Mouse (Mus musculus) neural tube, embryonic 12.5 days (tissue): ENCODE results near the gene Dnah6. TPM values are rescaled to one million over a fixed set of nuclear protein-coding genes. Genes with fewer than 3 reads are reported as not detected.

Experiments used
- ATAC-seq: fragments of 200-750 bp; cut with Nextera tagmentation; 2 replicates; pipeline ENCODE4 v1.8.0; 2017; ENCODE audit warnings: low read depth, mild to moderate bottlenecking, moderate TSS enrichment, moderate library complexity; ENCODE audit not compliant: low FRiP score
- H3K27ac ChIP-seq: fragments of 300-500 bp; sonication (generic); 2 replicates; pipeline ENCODE4 v1.5.1; 2016
- H3K27me3 ChIP-seq: fragments of 300-500 bp; sonication (generic); replicated peaks from 2 replicates; pipeline ENCODE4 v1.6.1; 2016; ENCODE audit warnings: mild to moderate bottlenecking
- H3K36me3 ChIP-seq: fragments of 300-500 bp; sonication (generic); 2 replicates; pipeline ENCODE4 v1.6.1; 2016; ENCODE audit warnings: mild to moderate bottlenecking
- H3K4me1 ChIP-seq: fragments of 300-500 bp; sonication (generic); 2 replicates; pipeline ENCODE4 v1.6.1; 2016
- H3K4me2 ChIP-seq: fragments of 300-500 bp; sonication (generic); replicated peaks from 2 replicates; pipeline ENCODE4 v1.6.1; 2016; ENCODE audit warnings: mild to moderate bottlenecking
- H3K4me3 ChIP-seq: fragments of 300-500 bp; sonication (generic); 2 replicates; pipeline ENCODE4 v1.5.1; 2016
- H3K9ac ChIP-seq: fragments of 300-500 bp; sonication (generic); 2 replicates; pipeline ENCODE4 v1.6.1; 2016; ENCODE audit warnings: mild to moderate bottlenecking
- H3K9me3 ChIP-seq: fragments of 300-500 bp; sonication (generic); 2 replicates; pipeline ENCODE4 v1.6.1; 2016; ENCODE audit warnings: mild to moderate bottlenecking
- WGBS: fragments of 180-500 bp; shearing (Covaris S2); methylation state at CpG from one replicate; pipeline ENCODE4 v1.1.7; 2016; 5-methylcytosine and 5-hydroxymethylcytosine counted together
- polyA plus RNA-seq: library from polyadenylated mRNA; unstranded; fragments of >200 nt; fragmentation: Nextera tagmentation; extraction: Ambion mirVana; gene quantifications from 2 replicates; pipeline ENCODE4 v1.2.1, GENCODE M21; 2016

The Dnah6 gene
- polyA plus RNA-seq, 1 experiment from 2014 or later, result 0.05 TPM

DNA sequence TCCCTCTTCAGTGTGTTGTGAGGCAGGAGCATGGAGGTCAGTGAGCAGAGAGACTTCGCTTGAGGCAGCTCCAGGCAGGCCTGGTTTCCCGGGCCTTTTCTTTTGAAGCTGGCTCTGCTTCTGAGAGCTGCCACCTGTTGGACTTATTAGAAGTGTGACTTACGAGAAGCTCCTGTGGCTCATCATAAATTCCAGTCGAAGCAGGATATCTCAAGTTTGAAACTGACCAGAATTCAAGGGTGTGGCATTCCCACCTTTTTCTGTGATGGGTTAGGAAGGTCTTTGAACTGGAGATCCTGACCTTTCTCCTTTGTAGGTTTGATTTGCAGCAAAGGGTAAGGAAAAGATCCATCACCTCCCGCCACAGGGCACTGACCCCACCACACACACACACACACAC is 217.8 kb downstream of the Dnah6 start:
- no peak overlapping the region for H3K4me3 ChIP-seq
- H3K4me1 ChIP-seq, result no peaks in the 10 kb centered on the region
- 79% methylated on average over 5 of the region's 5 CpGs for WGBS
- no peak for ATAC-seq
- no peaks in the 10 kb centered on the region for H3K27me3 ChIP-seq
- H3K9ac ChIP-seq, result no peak overlapping the region
- no peak overlapping the region for H3K27ac ChIP-seq
- no peak overlapping the region for H3K4me2 ChIP-seq
- no peaks in the 10 kb centered on the region for H3K36me3 ChIP-seq
- H3K9me3 ChIP-seq, result no peaks in the 10 kb centered on the region

GRCm38 (mm10) chr6:73002391-73002790 is 219.1 kb downstream of the Dnah6 start:
- no peak for ATAC-seq
- H3K4me2 ChIP-seq, result no peak overlapping the region
- WGBS, result 42% methylated on average over 1 of the region's 1 CpGs
- H3K36me3 ChIP-seq, result no peaks in the 10 kb centered on the region
- H3K27me3 ChIP-seq, result no peaks in the 10 kb centered on the region
- no peaks in the 10 kb centered on the region for H3K4me1 ChIP-seq
- H3K9me3 ChIP-seq, result no peaks in the 10 kb centered on the region
- H3K27ac ChIP-seq, result no peak overlapping the region
- H3K9ac ChIP-seq, result no peak overlapping the region
- H3K4me3 ChIP-seq, result no peak overlapping the region

DNA sequence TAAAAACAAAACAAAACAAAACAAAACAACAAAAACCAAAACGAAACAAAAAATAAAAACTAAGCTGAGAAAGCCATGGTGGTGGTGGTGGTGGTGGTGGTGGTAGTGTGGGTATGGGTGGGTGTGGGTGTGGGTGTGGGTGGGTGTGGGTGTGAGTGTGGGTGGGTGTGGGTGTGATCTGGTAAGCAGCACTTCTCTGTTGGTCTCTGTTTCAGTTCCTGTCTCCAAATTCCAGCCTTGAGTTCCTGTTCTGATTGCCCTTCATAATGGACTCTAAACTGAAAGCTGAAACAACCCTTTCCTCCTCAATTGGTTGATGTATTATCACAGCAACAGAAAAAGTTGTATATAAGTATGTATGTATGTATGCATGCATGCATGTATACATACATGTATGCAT is 222.6 kb downstream of the Dnah6 start:
- H3K4me3 ChIP-seq, result no peak overlapping the region
- H3K36me3 ChIP-seq, result no peaks in the 10 kb centered on the region
- H3K27ac ChIP-seq, result no peak overlapping the region
- no peak overlapping the region for H3K9ac ChIP-seq
- no peaks in the 10 kb centered on the region for H3K4me1 ChIP-seq
- no peak for ATAC-seq
- no peaks in the 10 kb centered on the region for H3K27me3 ChIP-seq
- WGBS, result 83% methylated on average over 1 of the region's 1 CpGs
- H3K4me2 ChIP-seq, result no peak overlapping the region
- H3K9me3 ChIP-seq, result no peaks in the 10 kb centered on the region

DNA sequence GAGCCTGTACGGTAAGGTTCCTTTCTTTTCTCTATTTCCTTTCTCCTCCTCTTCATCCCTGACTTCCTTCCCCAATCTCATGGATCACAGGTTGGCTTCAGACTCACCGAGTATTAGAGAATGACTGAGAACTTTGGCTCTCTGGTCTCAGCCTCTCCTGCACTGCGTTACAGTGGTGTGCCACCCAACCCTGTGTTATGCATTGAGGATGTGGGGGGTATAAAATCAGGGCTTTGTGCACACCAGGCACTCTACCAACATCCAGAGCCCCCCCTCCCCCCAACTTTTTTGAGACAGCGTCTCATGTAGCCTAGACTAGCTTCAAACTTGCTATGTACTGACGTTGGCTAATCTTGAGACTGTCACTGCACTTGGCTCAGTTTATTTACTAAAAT is 227.8 kb downstream of the Dnah6 start:
- Histone ChIP-seq H3K4me3 (no peak overlapping the region), H3K27ac (no peak overlapping the region), H3K9me3 (no peaks in the 10 kb centered on the region), H3K4me1 (no peaks in the 10 kb centered on the region), H3K27me3 (no peaks in the 10 kb centered on the region), H3K36me3 (no peaks in the 10 kb centered on the region), H3K4me2 (no peak overlapping the region), H3K9ac (no peak overlapping the region)
- ATAC-seq, result no peak
- WGBS, result 91% methylated on average over 5 of the region's 5 CpGs

- Histone ChIP-seq H3K4me3 (no peak overlapping the region), H3K4me1 (no peaks in the 10 kb centered on the region), H3K4me2 (no peak overlapping the region), H3K27me3 (no peaks in the 10 kb centered on the region), H3K36me3 (no peaks in the 10 kb centered on the region), H3K9ac (no peak overlapping the region), H3K27ac (no peak overlapping the region), H3K9me3 (no peaks in the 10 kb centered on the region)
- WGBS, result 81% methylated on average over 8 of the region's 8 CpGs
- no peak for ATAC-seq
Observed at GRCm38 (mm10) chr6:72993054-72993687, 228.3 kb downstream of the Dnah6 start.

GRCm38 (mm10) chr6:72990206-72990605 is 231.2 kb downstream of the Dnah6 start:
- no peak for ATAC-seq
- 87% methylated on average over 5 of the region's 5 CpGs for WGBS
- H3K9ac ChIP-seq, result no peak overlapping the region

DNA sequence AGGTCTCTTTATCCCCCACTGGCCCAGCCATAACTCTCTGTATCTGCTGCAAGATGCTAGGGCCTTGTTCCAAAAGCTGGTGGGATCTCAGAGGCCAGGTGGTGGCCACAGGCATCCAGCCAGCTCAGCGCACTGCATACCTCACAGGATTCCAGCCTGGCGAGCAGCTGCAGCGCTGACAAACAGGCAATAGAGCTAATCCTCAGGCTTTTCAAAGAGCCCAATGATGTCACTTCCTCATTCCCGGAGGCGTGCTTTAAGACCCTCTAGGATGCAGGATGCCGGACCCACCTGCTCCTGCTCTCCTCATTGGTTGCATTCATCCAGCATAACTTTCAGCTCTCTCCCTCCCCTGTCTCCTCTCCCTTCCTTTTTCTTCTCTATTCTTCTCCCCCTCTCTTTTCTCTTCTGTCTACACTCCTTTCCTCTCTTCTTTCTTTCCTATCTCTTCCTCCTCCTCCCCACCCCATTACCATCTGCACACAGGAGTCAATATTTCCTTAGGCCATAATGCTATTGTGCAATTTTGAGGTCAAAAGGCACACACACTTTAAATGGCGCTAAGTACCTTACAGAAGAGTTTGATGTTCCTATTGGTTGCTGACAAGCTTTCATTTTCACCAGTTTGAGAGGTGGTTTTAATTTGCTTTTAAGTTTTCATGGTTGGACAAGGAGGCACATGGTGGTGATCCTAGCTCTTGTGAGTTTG is 232.3 kb downstream of the Dnah6 start:
- no peaks in the 10 kb centered on the region for H3K4me1 ChIP-seq
- no peak overlapping the region for H3K9ac ChIP-seq
- H3K4me3 ChIP-seq, result no peak overlapping the region
- no peaks in the 10 kb centered on the region for H3K36me3 ChIP-seq
- WGBS, result 55% methylated on average over 7 of the region's 7 CpGs
- ATAC-seq, result no peak
- no peaks in the 10 kb centered on the region for H3K9me3 ChIP-seq
- no peaks in the 10 kb centered on the region for H3K27me3 ChIP-seq
- no peak overlapping the region for H3K4me2 ChIP-seq
- no peak overlapping the region for H3K27ac ChIP-seq

More at GRCm38 (mm10) chr6:72990206-72990605, 231.2 kb downstream of the Dnah6 start:
- no peaks in the 10 kb centered on the region for H3K9me3 ChIP-seq
- no peaks in the 10 kb centered on the region for H3K27me3 ChIP-seq
- H3K4me1 ChIP-seq, result no peaks in the 10 kb centered on the region
- no peak overlapping the region for H3K4me3 ChIP-seq
- no peak overlapping the region for H3K4me2 ChIP-seq
- no peaks in the 10 kb centered on the region for H3K36me3 ChIP-seq
- H3K27ac ChIP-seq, result no peak overlapping the region

GRCm38 (mm10) chr6:72982506-72982905 is 238.9 kb downstream of the Dnah6 start:
- no peak for ATAC-seq
- H3K9me3 ChIP-seq, result no peaks in the 10 kb centered on the region
- H3K27ac ChIP-seq, result no peak overlapping the region
- no peaks in the 10 kb centered on the region for H3K36me3 ChIP-seq
- no peak overlapping the region for H3K4me2 ChIP-seq
- no peak overlapping the region for H3K4me3 ChIP-seq
- H3K27me3 ChIP-seq, result no peaks in the 10 kb centered on the region
- WGBS, result 72% methylated on average over 4 of the region's 4 CpGs
- H3K9ac ChIP-seq, result no peak overlapping the region
- H3K4me1 ChIP-seq, result no peaks in the 10 kb centered on the region

DNA sequence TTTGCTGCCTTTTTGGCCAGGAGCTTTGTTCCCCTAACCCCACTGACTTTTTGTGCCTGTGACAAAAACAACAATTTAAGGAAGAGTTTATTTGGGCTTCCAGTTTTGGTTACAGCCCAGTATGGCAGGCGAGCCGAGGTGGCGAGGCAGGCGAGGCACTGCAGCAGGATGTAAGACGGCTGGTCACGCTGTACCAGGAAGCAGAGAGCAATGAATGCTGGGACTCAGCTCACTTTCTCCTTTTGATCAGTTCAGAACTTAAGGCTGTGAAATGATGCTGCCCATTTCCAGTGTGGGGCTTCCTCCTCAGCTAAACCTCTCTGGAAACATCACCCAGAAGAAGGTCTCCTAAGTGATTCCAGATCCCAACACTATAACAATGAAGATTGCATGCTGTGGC is 239.6 kb downstream of the Dnah6 start:
- Histone ChIP-seq H3K4me3 (no peak overlapping the region), H3K9me3 (no peaks in the 10 kb centered on the region), H3K27me3 (no peaks in the 10 kb centered on the region), H3K4me1 (no peaks in the 10 kb centered on the region), H3K9ac (no peak overlapping the region), H3K4me2 (no peak overlapping the region), H3K36me3 (no peaks in the 10 kb centered on the region), H3K27ac (no peak overlapping the region)
- WGBS, result 78% methylated on average over 6 of the region's 6 CpGs
- no peak for ATAC-seq

DNA sequence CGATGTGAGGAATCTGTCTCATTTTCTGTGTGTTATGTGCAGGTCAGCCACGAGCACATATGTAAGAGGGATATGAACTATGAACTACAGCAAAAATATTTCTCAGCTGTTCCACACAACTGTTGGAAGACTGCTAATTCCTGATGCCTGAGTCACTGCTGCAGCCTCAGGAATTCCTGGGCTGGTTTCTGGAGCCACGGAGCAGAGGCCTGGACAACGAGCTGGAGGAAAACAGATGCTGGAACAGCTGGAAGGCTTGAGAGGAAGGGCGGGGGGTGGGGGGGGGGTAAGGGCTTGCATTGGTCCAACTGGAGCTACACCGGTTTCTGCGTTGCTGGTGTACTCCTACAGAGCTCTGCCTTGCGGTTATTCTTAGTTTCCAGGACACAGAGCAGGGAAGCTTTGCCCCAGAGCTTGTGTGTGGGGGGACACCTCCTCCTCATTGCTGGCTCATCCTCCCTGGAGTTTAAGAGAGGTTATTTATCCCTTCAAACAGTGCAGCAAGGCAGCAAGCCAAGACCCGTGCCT is 240.3 kb downstream of the Dnah6 start:
- H3K27me3 ChIP-seq, result no peaks in the 10 kb centered on the region
- ATAC-seq, result no peak
- WGBS, result 41% methylated on average over 9 of the region's 9 CpGs
- no peak overlapping the region for H3K4me3 ChIP-seq
- no peaks in the 10 kb centered on the region for H3K4me1 ChIP-seq
- H3K4me2 ChIP-seq, result no peak overlapping the region
- no peak overlapping the region for H3K9ac ChIP-seq
- H3K9me3 ChIP-seq, result no peaks in the 10 kb centered on the region
- H3K36me3 ChIP-seq, result no peaks in the 10 kb centered on the region
- H3K27ac ChIP-seq, result no peak overlapping the region

DNA sequence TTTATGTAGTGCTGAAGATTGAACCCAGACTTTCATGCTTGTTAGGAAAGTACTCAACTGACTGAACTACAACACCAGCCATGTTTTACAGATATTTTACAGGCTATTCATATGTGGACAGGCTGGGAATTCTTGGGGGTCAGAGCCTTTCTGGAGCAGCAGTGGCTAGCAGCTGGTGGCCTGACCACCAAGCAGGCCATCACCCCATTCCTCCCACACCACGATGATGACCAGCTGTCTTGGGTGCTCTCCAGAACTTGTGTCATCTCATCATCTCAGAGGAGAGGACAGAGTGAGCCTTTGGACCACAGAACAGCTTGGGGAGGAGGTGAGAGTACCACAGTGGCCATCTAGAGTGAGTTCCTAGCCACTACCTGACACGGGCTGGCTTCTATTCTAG is 244.6 kb downstream of the Dnah6 start:
- no peaks in the 10 kb centered on the region for H3K4me1 ChIP-seq
- no peaks in the 10 kb centered on the region for H3K9me3 ChIP-seq
- no peak overlapping the region for H3K4me3 ChIP-seq
- ATAC-seq, result no peak
- H3K27me3 ChIP-seq, result no peaks in the 10 kb centered on the region
- H3K27ac ChIP-seq, result no peak overlapping the region
- WGBS, result 82% methylated on average over 2 of the region's 2 CpGs
- no peak overlapping the region for H3K4me2 ChIP-seq
- no peaks in the 10 kb centered on the region for H3K36me3 ChIP-seq
- no peak overlapping the region for H3K9ac ChIP-seq

GRCm38 (mm10) chr6:72971074-72971473 is 250.4 kb downstream of the Dnah6 start:
- Histone ChIP-seq H3K36me3 (no peaks in the 10 kb centered on the region), H3K27me3 (no peaks in the 10 kb centered on the region), H3K9ac (no peak overlapping the region), H3K4me1 (no peaks in the 10 kb centered on the region), H3K4me3 (no peak overlapping the region), H3K27ac (no peak overlapping the region), H3K4me2 (no peak overlapping the region), H3K9me3 (no peaks in the 10 kb centered on the region)
- WGBS, result 71% methylated on average over 3 of the region's 3 CpGs
- ATAC-seq, result no peak

DNA sequence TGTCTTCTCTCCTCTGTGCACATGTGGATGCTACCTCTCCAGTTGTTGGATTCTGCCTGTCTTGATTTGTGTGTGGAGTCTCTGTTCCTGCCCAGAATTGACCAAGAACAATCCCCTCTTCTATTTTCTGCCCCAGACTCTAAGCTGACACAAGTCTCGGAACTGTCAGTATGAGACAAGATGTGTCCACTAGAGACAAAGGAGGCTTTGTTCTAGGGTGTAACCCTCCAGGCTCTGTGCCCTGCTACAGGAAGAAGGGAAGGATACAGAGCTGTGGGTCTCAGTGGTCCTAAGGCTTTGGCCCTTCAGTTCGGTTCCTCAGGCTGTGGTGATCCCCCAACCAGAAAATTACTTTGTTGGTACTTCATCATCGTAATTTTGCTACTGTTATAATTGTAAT is 251.7 kb downstream of the Dnah6 start:
- Histone ChIP-seq H3K27me3 (no peaks in the 10 kb centered on the region), H3K36me3 (no peaks in the 10 kb centered on the region), H3K9ac (no peak overlapping the region), H3K9me3 (no peaks in the 10 kb centered on the region), H3K27ac (no peak overlapping the region), H3K4me1 (no peaks in the 10 kb centered on the region), H3K4me3 (no peak overlapping the region), H3K4me2 (no peak overlapping the region)
- 50% methylated on average over 3 of the region's 3 CpGs for WGBS
- no peak for ATAC-seq
